Comparison of ENCODE assay signal across 8 mouse cellular contexts in the genomic region with DNA sequence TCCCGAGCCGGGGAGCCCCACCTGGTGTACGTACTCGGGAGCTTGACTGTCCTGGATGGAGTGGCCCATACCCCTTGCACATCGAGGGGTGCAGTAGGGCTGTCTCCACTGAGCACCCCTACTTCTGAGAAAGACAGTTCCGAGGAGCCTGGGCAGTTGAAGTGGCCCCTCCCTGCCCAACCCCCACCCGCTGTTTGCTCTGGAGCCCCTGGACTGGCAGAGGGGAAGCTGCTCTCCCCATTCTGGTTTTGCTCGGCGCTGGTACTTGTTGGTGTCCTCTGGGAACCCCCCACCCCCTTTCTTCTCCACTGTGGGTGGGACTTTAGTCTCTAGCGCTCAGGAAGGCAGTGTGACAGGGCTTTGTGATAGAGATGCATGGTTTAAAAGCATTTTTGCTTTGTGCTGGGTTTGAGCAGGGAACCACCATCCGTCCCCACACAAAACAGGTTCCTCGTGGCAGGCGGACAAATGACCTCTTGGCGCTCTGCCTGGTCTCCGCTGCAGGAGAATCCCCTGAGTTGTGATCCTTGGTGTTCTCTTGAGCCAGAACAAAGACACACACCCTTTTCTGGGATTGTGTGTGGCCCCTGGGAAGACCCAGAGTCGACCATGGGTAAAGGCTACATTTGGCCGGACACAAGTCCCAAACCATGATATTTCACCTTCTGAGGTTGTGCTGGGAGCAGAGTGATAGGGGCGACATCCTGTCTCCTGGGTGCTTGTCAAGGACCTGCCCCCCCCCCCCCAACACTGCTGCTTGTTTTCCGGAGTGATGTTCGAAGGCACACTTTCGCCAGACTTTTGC. TPM values are rescaled to one million over a fixed set of nuclear protein-coding genes. Genes with fewer than 3 reads are reported as not detected.
A peak's percentile ranks its signal among the peaks of the same experiment; 100 is the strongest.
DNase-seq lines count a peak whose midpoint lies in the region; ATAC-seq lines count a peak whose summit lies in the region.

No protein-coding gene starts in this region.

- peak; percentile 55 for ATAC-seq in intestine, embryonic 16.5 days
- ATAC-seq in neural tube, embryonic 13.5 days (ENCODE audit: low read depth) = peak; percentile 62

- WGBS in intestine, embryonic 16.5 days = 2% methylated on average over 21 of the region's 21 CpGs
- 4% methylated on average over 21 of the region's 21 CpGs for WGBS in neural tube, embryonic 13.5 days

- H3K27ac ChIP-seq in intestine, embryonic 16.5 days (ENCODE audit: low read length) = no peak overlapping the region
- H3K27ac ChIP-seq in neural tube, embryonic 13.5 days (replicated peaks) = peak overlapping the region; percentile 80

- no peaks in the 10 kb centered on the region for H3K27me3 ChIP-seq in intestine, embryonic 16.5 days (replicated peaks; ENCODE audit: control insufficient read depth, insufficient read depth, low read length)
- H3K27me3 ChIP-seq in neural tube, embryonic 13.5 days = no peaks in the 10 kb centered on the region

- H3K4me2 ChIP-seq in intestine, embryonic 16.5 days (ENCODE audit: low read depth, low read length) = peak overlapping the region; percentile 84
- H3K4me2 ChIP-seq in neural tube, embryonic 13.5 days = peak overlapping the region; percentile 71

- H3K36me3 ChIP-seq in intestine, embryonic 16.5 days (ENCODE audit: control insufficient read depth, insufficient read depth, low read length) = no peaks in the 10 kb centered on the region
- H3K36me3 ChIP-seq in neural tube, embryonic 13.5 days = no peaks in the 10 kb centered on the region

- H3K4me3 ChIP-seq in intestine, embryonic 16.5 days (ENCODE audit: low read length) = peak overlapping the region; percentile 53
- peak overlapping the region; percentile 69 for H3K4me3 ChIP-seq in neural tube, embryonic 13.5 days

- DNase-seq in cerebellum, postnatal 10 days = peak; percentile 62 to 72
- no peak for DNase-seq in cerebellum, postnatal 4 days (ENCODE audit: low spot score in 2 of 2)
- DNase-seq in right cerebral cortex, postnatal 10 days (ENCODE audit: low spot score in 2 of 2) = peak; percentile 45 to 54
- DNase-seq in right cerebral cortex, adult 2 months (ENCODE audit: low spot score in 2 of 2) = no peak
- DNase-seq in thymus, postnatal 36 days = no peak
- no peak for DNase-seq in natural killer cell, adult 2 months (ENCODE audit: low spot score in 2 of 2)

- H3K4me1 ChIP-seq in intestine, embryonic 16.5 days (ENCODE audit: control insufficient read depth, insufficient read depth, low read length) = peaks cover 11% of the 10 kb centered on the region
- H3K4me1 ChIP-seq in neural tube, embryonic 13.5 days (replicated peaks) = peaks cover 59% of the 10 kb centered on the region

- no peaks in the 10 kb centered on the region for H3K9me3 ChIP-seq in intestine, embryonic 16.5 days (ENCODE audit: control insufficient read depth, low read length)
- H3K9me3 ChIP-seq in neural tube, embryonic 13.5 days = no peaks in the 10 kb centered on the region

- peak overlapping the region; percentile 59 for H3K9ac ChIP-seq in intestine, embryonic 16.5 days (ENCODE audit: low read depth, low read length)
- peak overlapping the region; percentile 85 for H3K9ac ChIP-seq in neural tube, embryonic 13.5 days

RNA-seq across cellular contexts. Expression of a gene that starts 0.8 kb away (rescaled TPM):
- 0.62 and 0.84 TPM in 2 replicates for polyA plus RNA-seq in intestine, embryonic 16.5 days (2015; fragmentation: Nextera tagmentation; extraction: Ambion mirVana)
- polyA plus RNA-seq in neural tube, embryonic 13.5 days (2015; fragmentation: Nextera tagmentation; extraction: Ambion mirVana) = 10.5 and 11.8 TPM in 2 replicates

Comparison
In these comparisons a context has a peak if more than half of its experiments do, and no peak if none do; other contexts are left out.
1. DNase-seq: peak in cerebellum, postnatal 10 days (2 of 2) and right cerebral cortex, postnatal 10 days (2 of 2); none in cerebellum, postnatal 4 days (0 of 2), right cerebral cortex, adult 2 months (0 of 2), thymus, postnatal 36 days (0 of 2) and natural killer cell, adult 2 months (0 of 2).